Mouse (Mus musculus) fibroblast of lung, adult 2 months (primary cell): ENCODE data around the gene Lypd3.
"Not testable (repeated sequence)": the region's sequence is repeated elsewhere in the genome, so short reads cannot be mapped to it uniquely, and the experiment has no call there.

Experiments
- DNase-seq: peaks from one replicate; pipeline ENCODE4 v3.0.0-alpha.2; 2011; ENCODE audit warnings: low read depth

Lypd3 gene

DNA sequence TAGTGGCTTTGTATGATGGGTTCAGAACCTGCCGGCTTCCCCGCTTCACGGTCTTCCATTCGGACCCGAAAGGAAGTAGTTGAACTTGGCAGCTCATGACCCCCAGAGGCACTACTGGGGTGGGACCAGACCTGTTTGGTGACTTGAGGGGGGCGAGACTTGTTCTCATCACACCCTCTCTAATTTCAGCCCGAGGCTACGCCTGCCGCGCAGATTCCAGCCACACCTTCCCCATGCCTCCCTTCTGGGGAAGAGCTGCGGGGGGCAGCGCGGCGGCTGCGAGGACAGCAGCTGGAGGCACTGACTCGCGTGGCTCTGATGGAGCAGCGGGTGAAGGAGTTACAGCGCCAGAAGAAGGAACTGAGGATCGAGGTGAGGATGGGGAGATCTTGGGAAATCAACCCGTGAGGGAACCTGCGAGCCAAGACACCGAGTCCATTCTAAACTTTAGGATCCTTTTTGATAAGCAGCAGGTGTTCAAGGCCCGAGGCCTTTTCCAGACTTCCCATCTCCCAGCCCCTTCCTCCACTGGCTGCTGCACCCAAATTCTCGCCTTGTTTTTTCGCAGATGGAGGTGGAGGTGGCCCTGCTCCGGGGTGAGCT is 23.9 kb upstream of the Lypd3 start:
- DNase-seq = no peak

DNA sequence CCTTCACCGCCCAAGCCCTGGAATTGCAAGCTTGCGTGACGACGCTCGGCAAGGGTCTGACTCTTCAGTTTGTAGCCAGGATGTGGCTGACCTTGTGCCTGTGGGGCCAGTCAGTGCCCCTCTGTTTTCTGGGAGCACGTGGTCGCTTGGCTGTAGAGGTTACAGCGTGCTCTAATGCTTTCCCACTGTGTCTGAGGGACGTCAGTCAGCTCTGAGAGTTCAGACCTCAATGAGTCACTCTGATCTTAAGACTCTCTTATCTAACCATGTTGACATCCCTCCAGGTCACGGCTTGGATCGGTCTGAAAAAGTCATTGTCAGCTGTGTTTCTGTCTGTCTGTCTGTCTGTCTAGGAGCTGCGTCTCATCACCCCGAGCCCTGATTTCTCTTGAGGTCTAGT is 21.5 kb upstream of the Lypd3 start:
- DNase-seq = no peak

DNA sequence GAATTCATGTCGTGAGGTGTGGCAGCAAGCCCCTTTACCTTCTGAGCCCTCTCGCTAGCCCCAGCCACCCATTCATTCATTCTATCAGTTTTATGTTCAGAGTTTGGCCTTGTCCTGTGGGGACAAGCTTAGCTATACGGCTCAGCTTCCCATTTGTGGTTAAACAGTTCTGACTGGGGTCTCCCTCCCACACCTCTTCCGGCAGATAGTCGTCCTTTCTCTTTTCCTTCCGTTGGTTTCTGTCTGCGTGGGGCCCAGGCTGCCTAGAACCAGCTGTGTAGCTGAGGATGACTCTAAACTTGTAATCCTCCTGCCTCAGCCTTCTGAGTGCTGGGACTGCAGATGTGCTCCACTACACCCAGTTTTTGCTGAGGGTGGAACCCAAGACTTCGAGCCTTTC is 18.6 kb upstream of the Lypd3 start:
- DNase-seq = no peak

DNA sequence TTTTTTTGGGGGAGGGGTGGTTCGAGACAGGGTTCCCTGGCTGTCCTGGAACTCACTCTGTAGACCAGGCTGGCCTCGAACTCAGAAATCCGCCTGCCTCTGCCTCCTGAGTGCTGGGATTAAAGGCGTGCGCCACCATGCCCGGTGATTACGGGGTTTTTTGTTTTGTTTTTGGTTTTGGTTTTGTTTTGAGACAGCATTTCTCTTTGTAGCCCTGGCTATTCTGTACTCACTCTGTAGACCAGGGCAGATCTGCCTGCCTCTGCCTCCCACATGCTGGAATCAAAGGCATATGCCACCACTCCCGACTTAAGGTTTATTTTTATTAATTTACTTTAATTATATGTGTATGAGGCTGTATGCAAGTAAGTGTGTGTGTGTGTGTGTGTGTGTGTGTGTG is 18.0 kb upstream of the Lypd3 start:
- DNase-seq = not testable (repeated sequence)

DNA sequence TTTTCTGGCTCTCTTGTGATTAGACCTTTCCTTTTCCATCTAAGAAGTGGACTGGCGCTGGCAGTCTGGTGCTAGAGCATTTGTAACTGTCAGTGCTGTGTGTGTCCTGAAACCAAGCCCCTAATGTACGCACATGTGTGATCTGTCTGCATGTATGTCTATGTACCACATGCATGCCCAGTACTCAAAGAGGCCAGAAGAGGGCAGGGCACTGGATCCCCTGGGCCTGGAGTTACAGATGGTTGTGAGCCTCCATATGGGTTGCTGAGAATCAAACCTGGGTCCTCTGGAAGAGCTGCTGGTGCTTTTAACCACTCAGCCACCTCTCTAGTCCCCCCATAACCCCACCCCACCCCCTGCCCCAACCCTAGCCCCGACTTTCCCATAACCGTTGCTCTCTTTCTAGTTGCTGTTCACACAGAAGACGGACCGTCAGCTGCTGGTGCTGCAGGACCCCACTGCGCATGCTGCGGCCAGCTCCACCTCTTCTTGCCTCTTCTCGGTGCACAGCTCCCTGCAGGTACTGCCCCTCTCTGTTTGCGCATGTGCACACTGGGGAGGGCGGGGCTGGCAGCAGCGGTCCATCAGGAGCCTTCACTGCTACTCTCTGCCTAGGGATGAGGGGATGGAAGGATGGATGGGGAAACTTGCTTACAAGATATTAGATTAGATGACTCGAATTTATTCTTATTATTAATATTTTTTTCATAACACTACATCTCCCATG is 16.5 kb upstream of the Lypd3 start:
- DNase-seq = no peak

DNA sequence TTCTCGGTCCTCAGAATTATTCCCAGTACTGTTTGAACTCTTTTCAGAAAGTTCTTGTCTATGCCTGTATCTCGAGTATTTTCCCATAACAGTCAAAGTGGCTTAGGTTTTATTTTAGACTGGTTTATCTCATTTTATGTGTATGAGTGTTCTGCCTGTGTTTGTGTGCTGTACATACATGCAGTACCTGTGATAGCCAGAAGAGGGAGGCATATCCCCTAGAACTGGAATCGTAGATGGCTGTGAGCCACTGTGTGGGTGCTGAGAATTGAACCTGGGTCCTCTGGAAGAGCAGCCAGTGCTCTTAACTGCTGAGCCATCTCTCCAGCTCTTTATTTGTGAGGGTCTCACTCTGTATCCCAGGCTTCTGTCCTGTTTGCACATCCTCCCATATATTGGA is 15.2 kb upstream of the Lypd3 start:
- DNase-seq = no peak

DNA sequence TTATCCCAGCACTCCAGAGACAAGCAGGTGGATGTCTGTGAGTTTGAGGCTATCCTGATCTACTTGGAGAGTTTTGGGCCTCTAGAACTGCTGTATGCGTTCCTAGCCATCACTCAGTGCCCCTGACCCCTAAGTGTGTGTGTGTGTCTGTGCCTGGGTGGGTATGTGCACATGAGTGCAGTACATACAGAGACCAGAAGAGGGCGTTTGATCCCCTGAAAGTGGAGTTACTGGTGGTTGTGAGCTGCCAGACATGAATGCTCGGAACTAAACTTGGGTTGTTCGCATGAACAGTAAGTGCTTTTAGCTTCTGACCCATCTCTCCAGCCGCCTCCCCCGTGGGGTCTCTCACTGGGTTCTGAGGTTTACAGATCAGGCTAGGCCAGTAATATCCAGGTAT is 13.4 kb upstream of the Lypd3 start:
- DNase-seq = no peak

DNA sequence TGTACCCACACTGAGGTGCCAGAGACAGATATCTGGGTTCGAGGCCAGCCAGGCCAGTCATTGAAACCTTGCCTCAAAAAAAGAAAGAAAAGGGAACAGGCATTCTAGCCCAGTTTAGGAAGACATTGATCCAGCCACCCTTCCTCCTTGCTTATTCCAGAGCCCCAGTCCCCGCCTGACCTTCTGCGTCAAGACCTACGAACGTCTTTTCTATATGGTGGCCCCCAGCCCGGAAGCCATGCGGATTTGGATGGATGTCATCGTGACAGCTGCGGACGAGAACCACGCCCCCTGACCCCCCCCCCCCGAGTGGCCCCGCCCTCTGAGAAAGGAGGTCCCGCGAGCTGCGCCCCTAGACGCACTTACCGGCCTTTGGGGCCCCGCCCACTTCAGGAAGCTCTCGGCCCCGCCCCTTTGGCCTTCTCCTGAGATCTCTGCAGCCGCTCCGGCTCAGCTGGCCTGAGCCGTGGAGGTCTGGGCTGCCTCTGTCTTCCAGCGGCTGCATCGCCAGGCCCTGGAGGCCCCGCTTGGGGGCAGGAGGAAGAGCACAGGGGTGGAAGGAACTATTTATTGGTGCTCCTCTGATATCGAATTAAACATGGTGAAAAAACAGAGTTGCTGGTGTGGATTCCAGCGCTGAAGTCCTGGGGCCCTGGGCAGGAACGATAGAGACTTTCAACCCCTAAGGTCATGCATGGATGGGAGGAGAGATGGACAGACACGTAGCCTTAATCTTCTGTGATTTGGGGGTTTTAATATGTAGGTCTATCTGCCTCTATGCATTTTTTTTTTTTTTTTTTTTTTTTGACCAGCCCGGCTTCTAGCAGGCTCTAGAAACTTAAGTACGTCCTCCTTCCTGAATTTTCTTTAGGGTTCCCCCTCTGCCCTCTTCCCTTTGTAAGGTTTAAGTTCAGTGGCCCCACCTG is 7.4 kb upstream of the Lypd3 start:
- DNase-seq = no peak

DNA sequence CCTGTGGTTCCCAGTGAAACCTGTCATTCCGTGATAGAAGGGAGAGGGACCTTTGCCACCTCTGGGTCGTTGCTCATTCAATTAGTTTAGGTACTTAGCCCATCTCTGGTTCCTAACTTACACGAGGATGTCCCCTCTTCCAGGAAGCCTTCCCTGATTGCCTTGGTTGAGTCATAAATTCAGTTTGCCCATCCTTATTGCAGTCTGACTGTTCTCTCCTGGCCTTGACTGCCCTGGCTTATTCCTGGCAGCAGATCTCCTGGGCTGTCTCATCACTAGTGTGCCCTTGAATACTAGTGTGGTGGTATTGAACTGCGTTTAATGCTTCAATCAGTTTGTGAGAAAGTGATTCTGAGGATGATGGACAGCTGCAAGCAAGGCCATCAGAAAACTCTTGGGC is 6.7 kb upstream of the Lypd3 start:
- DNase-seq = no peak

DNA sequence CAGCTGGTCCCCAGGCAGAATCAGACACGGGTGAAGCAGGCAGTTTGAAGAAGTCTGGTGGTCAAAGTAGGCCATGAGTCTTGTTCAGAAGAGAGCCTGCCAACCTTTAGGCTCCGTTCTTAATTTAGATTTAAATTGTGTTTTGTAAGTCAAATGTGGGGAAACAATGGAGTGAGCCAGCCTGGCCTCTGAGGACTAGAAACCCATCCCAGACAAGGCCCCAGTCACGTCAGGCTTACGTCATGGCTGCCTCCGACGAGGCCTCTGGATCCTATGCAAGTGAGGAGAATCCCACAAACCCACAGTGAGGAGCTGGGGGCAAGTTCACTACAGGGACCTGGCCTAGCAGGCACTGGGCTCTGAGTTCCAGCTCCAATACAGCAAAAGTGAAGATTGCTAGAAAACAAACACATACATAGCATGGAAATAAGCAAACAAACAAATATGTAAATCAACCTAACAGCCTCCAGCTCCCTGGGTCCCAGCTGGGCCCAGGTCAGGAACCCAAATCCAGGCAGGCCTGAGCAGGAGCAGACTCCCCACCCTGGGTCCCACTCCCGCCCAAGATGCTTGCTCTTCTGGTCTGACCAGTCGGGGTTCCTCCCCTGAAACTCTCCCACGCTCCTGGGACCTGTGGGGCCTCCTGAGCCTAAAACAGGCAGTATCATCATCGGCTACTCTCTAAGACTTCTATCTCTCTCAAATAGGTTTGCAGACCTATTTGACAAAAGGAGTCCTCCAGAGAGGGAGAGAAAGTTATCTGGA is 6.1 kb upstream of the Lypd3 start:
- no peak for DNase-seq

DNA sequence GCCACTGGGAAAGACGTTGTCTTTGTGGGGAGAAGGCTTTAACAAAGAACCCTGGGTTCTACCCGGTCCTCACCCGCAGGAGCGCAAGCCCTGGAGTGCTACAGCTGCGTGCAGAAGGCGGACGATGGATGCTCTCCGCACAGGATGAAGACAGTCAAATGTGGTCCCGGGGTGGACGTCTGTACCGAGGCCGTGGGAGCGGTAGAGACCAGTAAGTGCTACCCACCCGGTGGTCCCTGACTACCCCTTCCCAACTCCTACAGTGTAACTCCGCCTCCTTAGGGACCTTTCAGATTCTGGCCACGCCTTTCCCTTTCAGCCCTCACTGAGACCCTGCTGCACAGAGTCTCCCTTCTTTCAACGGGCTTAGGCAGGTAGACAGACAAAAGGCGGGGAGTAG is 696 bp downstream of the Lypd3 start:
- DNase-seq = no peak

DNA sequence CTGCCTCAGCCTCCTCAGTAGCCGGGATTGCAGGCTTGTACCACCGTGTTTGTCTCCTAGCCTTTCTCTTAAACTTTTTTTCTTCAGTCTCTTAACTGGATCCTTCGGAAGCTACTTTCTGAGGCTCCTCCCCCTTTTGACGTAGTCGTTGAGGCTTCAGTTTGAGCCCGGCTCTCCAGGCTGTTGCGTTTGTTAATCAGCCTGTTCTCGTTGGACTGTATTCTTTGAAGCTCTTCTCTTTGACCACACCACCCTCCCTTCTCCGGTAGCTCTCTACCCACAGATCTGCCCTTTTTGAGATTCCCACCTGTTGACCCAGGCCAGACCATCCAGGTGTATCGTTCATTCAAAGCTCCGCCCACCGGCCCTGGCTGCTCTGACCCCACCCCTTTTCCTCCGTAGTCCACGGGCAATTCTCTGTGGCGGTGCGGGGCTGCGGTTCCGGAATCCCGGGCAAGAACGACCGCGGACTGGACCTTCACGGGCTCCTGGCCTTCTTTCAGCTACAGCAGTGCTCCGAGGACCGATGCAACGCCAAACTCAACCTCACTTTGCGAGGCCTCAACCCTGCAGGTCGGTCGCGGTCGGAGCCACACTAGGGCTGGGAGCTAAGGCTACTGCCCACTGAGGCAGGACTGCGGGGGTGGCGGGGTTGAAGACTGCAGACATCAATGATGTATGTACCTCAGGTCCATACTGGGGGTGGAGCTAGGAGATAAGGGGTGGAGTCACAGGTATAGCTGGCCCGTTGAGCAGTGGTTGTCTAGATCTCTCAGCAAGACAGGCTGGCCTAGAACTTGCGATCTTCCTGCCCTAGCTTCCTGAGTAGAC is 1.9 kb downstream of the Lypd3 start:
- no peak for DNase-seq

DNA sequence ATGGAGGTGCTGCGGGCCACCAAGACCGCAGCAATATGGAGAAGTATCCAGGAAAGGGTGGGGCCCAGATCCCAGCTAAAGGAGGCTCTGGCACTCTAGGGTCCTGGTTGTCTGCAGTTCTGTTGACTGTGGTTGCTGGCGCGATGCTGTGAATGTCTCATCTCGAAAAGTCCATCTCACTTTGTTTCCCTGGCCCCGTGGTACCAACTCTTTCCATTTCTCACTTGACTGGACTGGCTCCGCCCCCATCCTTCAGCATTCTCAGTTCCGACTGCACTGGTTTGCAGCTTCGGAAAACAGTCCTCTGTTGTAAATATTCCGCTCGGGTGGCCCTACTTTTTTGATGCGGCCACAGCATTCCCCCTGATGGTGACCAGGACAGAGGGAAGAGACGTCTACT is 4.1 kb downstream of the Lypd3 start:
- DNase-seq = no peak

DNA sequence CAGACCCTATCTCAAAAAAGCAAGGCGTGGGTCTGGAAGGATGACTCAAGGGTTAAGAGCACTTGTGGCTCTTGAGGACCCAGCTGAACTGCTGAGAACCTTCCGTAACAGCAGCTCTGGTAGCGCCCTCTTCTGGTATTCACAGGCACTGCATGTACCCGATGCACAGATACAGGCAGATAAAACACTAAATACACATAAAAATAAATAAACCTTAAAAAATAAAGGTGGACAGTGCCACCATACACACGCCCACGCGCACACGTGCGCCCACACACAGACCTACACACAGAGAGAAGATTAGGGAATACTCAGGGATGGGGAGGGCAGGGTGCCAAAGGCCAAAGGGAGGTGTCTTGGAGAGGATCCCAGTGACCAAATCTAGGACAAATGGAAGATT is 6.1 kb downstream of the Lypd3 start:
- no peak for DNase-seq

DNA sequence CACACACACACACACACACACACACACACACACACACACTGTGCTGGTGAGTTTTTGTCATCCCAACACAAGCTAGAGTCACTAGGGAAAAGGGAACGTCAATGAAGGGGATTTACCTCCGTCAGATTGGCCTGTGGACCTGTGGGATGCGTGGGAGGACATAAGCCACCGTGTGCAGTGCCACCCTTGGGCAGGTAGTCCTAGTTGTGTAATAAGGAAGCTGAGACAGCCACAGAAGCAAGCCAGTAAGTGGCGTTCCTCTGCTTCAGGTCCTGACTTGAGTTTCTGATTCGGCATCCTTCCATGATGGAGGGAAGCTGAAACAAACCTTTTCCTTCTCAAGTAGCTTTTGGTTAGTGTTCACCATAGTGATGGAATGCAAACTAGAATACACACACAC is 8.1 kb downstream of the Lypd3 start:
- no peak for DNase-seq

DNA sequence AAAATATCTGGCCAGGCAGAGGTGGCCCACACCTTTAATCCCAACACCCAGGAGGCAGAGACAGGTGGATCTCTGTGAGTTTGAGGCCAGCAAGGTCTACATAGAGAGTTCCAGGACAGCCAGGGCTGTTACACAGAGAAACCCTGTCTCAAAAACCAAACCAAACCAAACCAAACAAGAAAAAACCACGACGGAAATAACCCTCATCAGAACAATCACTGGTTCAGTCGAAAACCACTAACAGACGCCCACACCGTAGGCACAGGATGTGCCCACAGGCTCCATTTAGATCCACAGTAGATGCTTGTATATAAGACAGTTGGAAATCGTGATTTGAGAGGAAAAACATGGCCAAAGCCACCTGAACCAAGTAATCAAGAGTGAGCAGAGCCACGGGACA is 8.6 kb downstream of the Lypd3 start:
- no peak for DNase-seq

DNA sequence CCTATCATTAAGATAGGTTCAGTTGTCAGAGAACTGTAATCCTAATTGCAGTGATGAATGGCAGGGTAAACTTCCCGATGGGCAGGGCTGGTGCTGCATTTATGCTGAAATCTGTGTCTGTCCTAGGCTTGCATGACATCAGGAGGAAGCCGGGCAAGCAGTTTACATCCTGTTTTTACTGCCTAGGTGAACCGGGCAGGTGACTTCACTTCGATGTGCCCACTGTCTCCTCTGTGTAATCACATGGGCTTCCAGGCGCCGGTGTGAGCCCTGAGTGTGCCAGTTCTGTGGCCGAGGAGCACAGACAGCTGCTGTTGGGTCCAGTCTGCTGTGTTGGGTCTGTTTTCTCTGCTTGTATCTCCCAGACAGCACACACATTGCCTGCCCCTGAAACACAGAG is 10.1 kb downstream of the Lypd3 start:
- DNase-seq = no peak

DNA sequence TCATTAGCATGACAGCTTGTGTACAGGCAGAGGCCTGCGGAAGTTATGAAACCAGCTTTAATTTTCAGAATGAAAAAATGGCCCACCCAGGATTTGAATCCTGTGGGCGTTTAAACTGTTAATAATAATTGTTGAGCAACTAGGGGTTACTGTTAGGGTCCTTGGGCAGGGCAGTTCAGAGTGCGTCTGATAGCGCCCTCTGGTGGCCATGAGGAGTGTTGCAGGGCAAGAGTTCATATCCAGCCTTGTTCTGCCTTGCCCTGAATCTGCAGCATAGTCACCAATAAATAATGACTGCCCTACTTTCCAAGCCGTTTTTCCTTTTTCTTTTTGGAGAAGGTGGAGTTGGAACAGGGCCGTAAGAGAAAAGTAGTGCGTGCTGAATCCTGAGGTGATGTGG is 17.3 kb downstream of the Lypd3 start:
- no peak for DNase-seq

DNA sequence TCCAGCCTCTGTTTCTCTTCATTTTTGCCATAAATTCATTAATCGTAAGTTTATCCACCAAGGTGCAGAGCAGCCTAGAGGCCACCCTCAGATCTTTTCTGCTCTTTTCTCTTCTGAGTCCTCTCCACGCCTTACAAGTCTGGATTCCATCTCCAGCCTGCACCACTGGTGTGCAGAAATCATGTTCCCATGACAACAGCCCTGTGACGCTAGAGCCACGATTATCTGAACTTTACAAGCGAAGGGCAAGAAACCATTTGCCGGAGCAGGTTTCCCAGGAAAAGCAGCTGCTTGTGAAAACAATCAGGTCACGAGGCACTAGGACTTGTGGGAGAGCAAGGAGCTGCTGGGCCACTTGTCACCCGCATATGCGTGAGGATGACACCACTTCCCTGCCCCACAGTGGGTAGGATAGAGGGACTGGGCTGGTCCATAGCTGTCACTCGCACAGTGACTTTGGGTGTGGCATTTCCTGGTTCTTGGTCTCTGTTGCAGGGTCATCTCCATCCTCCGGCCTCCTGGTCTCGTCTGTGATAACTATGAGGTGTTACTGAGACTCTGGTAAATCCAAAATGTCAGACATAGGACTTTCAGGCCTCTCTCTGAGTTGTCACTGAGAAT is 23.5 kb downstream of the Lypd3 start:
- DNase-seq = no peak

DNA sequence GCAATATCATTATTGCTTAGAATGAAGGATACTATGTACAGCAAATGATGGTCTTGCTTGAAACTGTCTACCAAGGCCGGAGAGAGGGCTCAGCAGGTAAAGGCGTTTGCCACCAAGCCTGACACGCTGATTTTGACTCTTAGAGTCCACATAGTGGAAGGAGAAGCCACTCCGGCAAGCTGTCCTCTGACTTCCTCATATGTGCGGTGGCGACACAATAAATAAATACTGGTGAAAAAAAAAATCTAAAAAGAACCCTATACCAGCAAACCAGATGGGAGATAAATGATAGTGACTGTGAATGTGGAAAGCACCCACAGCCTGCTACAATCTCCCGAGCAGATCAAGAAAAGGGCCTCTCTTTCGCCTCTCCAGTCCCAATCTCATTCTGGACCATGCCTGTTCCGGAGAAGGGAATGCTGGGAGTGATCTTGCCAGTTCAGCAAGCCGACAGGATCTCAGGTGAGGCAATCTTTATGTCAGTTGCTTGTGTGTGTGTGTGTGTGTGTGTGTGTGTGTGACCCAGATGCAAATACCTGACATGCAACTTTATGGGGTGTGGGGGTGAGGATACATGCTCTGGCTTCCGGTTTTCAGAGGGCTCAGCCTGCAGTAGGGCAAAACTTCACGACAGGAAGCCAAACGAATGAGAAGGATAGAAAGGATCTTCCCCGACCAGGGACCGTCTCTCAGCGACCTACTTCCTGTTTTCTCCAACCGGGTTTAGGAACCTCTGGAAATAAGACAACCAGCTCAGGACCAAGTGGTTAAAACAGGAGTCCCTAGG is 25.0 kb downstream of the Lypd3 start:
- no peak for DNase-seq
